Comparison of ENCODE assay signal across 9 mouse cellular contexts in the genomic region with DNA sequence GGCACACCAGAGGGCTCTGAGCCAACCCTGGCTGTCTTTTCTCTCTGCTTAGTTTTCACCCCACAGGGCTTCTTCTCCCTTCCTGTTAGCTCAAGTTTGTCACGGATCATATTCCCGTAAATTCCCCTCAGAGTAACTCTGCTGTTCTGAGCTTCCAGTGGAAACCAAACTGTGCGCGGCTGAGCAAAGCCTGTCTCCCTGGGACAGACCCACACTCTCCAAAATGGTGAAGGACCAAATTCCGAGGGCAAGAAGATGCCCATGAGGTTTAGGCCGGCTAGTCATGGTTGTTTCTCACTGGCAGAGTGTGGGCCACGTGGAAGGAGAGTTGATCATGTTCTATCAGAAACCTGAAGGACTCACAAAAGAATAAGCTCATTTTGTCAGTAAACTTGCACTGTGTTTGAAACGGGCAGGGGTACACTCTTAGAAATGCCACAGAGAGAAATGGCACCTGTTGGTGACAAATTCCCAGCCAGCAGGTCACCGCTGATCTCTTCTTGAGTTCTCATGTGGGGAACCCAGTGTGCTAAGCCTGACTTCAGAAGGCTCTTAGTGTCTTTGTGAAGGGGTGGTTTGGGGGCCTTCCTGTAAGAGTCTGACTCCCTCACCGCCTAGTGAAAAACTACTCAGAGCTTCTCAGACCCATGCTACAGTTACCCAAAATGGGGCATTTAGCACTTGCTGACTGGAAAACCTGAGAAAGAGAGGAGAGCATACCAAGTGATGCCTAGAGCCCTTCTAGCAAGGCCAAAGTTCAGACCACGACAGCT. TPM values are rescaled to one million over a fixed set of nuclear protein-coding genes. Genes with fewer than 3 reads are reported as not detected.
DNase-seq lines count a peak whose midpoint lies in the region; ATAC-seq and TF ChIP-seq lines count a peak whose summit lies in the region.
"Had no signal": no experiment of that assay in that cellular context is flagged by ENCODE, and none has a peak within 500 bp of the region (broad histone marks: within the 10 kb centered on the region; RNA-seq: fewer than 3 reads in every experiment).

No protein-coding gene starts in this region.

- no peak for ATAC-seq in hindbrain, embryonic 12.5 days (ENCODE audit: low FRiP score)
- ATAC-seq in hindbrain, embryonic 14.5 days (ENCODE audit: low FRiP score) = no peak
- peak; percentile 38; the same call in 1 of the 2 replicates for ATAC-seq in heart, embryonic 16.5 days (replicated peaks; ENCODE audit: extremely low read depth, insufficient read depth, low FRiP score)

- TF ChIP-seq EP300 in MEL (IDR thresholded peaks at IDR 0.05; ENCODE audit: low read depth in 1 of 2, low read length in 2 of 2) = no peak

- no peaks in the 10 kb centered on the region for H3K36me3 ChIP-seq in hindbrain, embryonic 12.5 days
- H3K36me3 ChIP-seq in hindbrain, embryonic 14.5 days (replicated peaks; ENCODE audit: control insufficient read depth, insufficient read depth) = no peaks in the 10 kb centered on the region
- peaks cover 0 to 49% of the 10 kb centered on the region in 2 experiments; a peak in 2 of 4 replicates for H3K36me3 ChIP-seq in MEL (ENCODE audit: control insufficient read depth in 1 of 2, insufficient read depth in 2 of 2, low read length in 2 of 2)
- no peaks in the 10 kb centered on the region; the same call in 1 of the 2 replicates for H3K36me3 ChIP-seq in heart, embryonic 16.5 days (ENCODE audit: control insufficient read depth, insufficient read depth)
- H3K36me3 ChIP-seq in megakaryocyte, embryonic 14.5 days (replicated peaks; ENCODE audit: low read length) = peaks cover 36% of the 10 kb centered on the region

- no peak overlapping the region for H3K4me2 ChIP-seq in hindbrain, embryonic 12.5 days (replicated peaks)
- no peak overlapping the region for H3K4me2 ChIP-seq in hindbrain, embryonic 14.5 days (replicated peaks)
- peak overlapping the region; percentile 60 for H3K4me2 ChIP-seq in heart, embryonic 16.5 days (ENCODE audit: low read depth, low read length)

- H3K4me3 ChIP-seq in hindbrain, embryonic 12.5 days = no peak overlapping the region
- H3K4me3 ChIP-seq in hindbrain, embryonic 14.5 days (replicated peaks; ENCODE audit: low read length) = no peak overlapping the region
- peak overlapping the region; percentile 61 to 64 for H3K4me3 ChIP-seq in MEL (ENCODE audit: control insufficient read depth in 1 of 2, insufficient read depth in 1 of 2, low read depth in 2 of 2, low read length in 2 of 2)
- H3K4me3 ChIP-seq in heart, embryonic 16.5 days (ENCODE audit: low read length) = peak overlapping the region; percentile 39
- peak overlapping the region; percentile 94 for H3K4me3 ChIP-seq in megakaryocyte, embryonic 14.5 days (replicated peaks)

- no peaks in the 10 kb centered on the region for H3K9me3 ChIP-seq in hindbrain, embryonic 12.5 days (replicated peaks)
- no peaks in the 10 kb centered on the region for H3K9me3 ChIP-seq in hindbrain, embryonic 14.5 days (ENCODE audit: control insufficient read depth, low read length)
- no peaks in the 10 kb centered on the region for H3K9me3 ChIP-seq in MEL (replicated peaks; ENCODE audit: insufficient read depth, low read length)
- no peaks in the 10 kb centered on the region for H3K9me3 ChIP-seq in heart, embryonic 16.5 days (replicated peaks; ENCODE audit: control insufficient read depth, low read length)
- no peaks in the 10 kb centered on the region for H3K9me3 ChIP-seq in megakaryocyte, embryonic 14.5 days

- TF ChIP-seq POLR2A in MEL (IDR thresholded peaks at IDR 0.05; ENCODE audit: control insufficient read depth in 1 of 2, insufficient read depth in 1 of 2, low read depth in 1 of 2, low read length in 2 of 2, poor library complexity in 1 of 2) = 0 out of 4 replicates have a peak, but pooled peaks have one; percentile 21 to 34

- 0 out of 2 replicates have a peak, but pooled peaks cover 2% of the 10 kb centered on the region for H3K4me1 ChIP-seq in hindbrain, embryonic 12.5 days
- H3K4me1 ChIP-seq in hindbrain, embryonic 14.5 days (replicated peaks; ENCODE audit: control insufficient read depth, insufficient read depth, low read length) = no peaks in the 10 kb centered on the region
- H3K4me1 ChIP-seq in MEL (ENCODE audit: control insufficient read depth in 1 of 2, insufficient read depth in 2 of 2, low read length in 2 of 2) = peaks cover 13 to 40% of the 10 kb centered on the region in 2 experiments
- peaks cover 22% of the 10 kb centered on the region for H3K4me1 ChIP-seq in heart, embryonic 16.5 days (ENCODE audit: control insufficient read depth, insufficient read depth, low read length)
- peaks cover 79% of the 10 kb centered on the region for H3K4me1 ChIP-seq in megakaryocyte, embryonic 14.5 days

- no peaks in the 10 kb centered on the region for H3K27me3 ChIP-seq in hindbrain, embryonic 12.5 days
- no peaks in the 10 kb centered on the region for H3K27me3 ChIP-seq in hindbrain, embryonic 14.5 days (ENCODE audit: control insufficient read depth, insufficient read depth, low read length)
- H3K27me3 ChIP-seq in MEL (ENCODE audit: control insufficient read depth in 1 of 2, insufficient read depth in 2 of 2, low read length in 2 of 2) = no peaks in the 10 kb centered on the region
- H3K27me3 ChIP-seq in heart, embryonic 16.5 days (ENCODE audit: control insufficient read depth, insufficient read depth, low read length) = no peaks in the 10 kb centered on the region
- H3K27me3 ChIP-seq in megakaryocyte, embryonic 14.5 days (replicated peaks) = no peaks in the 10 kb centered on the region

- peaks cover 30% of the 10 kb centered on the region for H3K79me2 ChIP-seq in MEL (ENCODE audit: control insufficient read depth, insufficient read depth, low read length, poor library complexity)

- H3K9ac ChIP-seq in hindbrain, embryonic 12.5 days = no peak overlapping the region
- H3K9ac ChIP-seq in hindbrain, embryonic 14.5 days = no peak overlapping the region
- peak overlapping the region; percentile 86 for H3K9ac ChIP-seq in MEL (ENCODE audit: control insufficient read depth, low read depth, low read length, poor library complexity, severe bottlenecking)
- peak overlapping the region; percentile 70 for H3K9ac ChIP-seq in heart, embryonic 16.5 days (ENCODE audit: low read length)

- DNase-seq in hindbrain, embryonic 14.5 days (ENCODE audit: low spot score) = no peak
- DNase-seq in MEL (ENCODE audit: low read depth, low spot score) = peak; percentile 67
- no peak for DNase-seq in cerebellum, adult 18-20 months
- DNase-seq in gastrocnemius, adult 8-10 months (ENCODE audit: low spot score in 2 of 2) = no peak
- no peak for DNase-seq in layer of hippocampus, adult 11-12 months (ENCODE audit: low spot score)

- WGBS in hindbrain, embryonic 12.5 days = 81% methylated on average over 11 of the region's 11 CpGs
- WGBS in hindbrain, embryonic 14.5 days = 76% methylated on average over 11 of the region's 11 CpGs
- 66% methylated on average over 11 of the region's 11 CpGs for WGBS in heart, embryonic 16.5 days

- no peak; a peak in 1 of 6 replicates for TF ChIP-seq CTCF in MEL (IDR thresholded peaks at IDR 0.05 in 2 of 3, conservative IDR thresholded peaks at IDR 0.05 in 1 of 3; ENCODE audit: control insufficient read depth in 1 of 3, insufficient read depth in 1 of 3, low read depth in 2 of 3, low read length in 3 of 3, poor library complexity in 1 of 3, severe bottlenecking in 1 of 3)

- 0 out of 2 replicates have a peak overlapping the region, but pooled peaks have one; percentile 48 for H3K27ac ChIP-seq in hindbrain, embryonic 12.5 days
- H3K27ac ChIP-seq in hindbrain, embryonic 14.5 days = no peak overlapping the region
- peak overlapping the region; percentile 99 for H3K27ac ChIP-seq in MEL (ENCODE audit: control insufficient read depth, low read depth, low read length)
- H3K27ac ChIP-seq in heart, embryonic 16.5 days (ENCODE audit: low read length) = peak overlapping the region; percentile 92

- no peak for TF ChIP-seq RAD21 in MEL (IDR thresholded peaks at IDR 0.05; ENCODE audit: low read depth, low read length)

TF ChIP-seq in MEL, 35 proteins besides CTCF, POLR2A, EP300 and RAD21 (continues in another document):
- TF ChIP-seq CHD2 (IDR thresholded peaks at IDR 0.05; ENCODE audit: low read length) (no peak), ZKSCAN1 (IDR thresholded peaks at IDR 0.05; ENCODE audit: low read depth, low read length) (no peak), USF1 (IDR thresholded peaks at IDR 0.05; ENCODE audit: low read depth, low read length) (no peak), TBP (IDR thresholded peaks at IDR 0.05; ENCODE audit: low read depth, low read length) (0 out of 2 replicates have a peak, but pooled peaks have one; percentile 13), BHLHE40 (IDR thresholded peaks at IDR 0.05; ENCODE audit: borderline replicate concordance, low read depth, low read length) (no peak)

RNA-seq across cellular contexts. Expression of gene Arhgdib, which starts 1.3 kb away (rescaled TPM):
- 27.7 and 29.0 TPM in 2 replicates for polyA plus RNA-seq in hindbrain, embryonic 12.5 days (2016; fragmentation: Nextera tagmentation; extraction: Ambion mirVana)
- 14.7 and 17.9 TPM in 2 replicates for polyA plus RNA-seq in hindbrain, embryonic 14.5 days (2014; fragmentation: Nextera tagmentation; extraction: Ambion mirVana)
- 102 and 144 TPM in 2 replicates for total RNA-seq in MEL (2012; rRNA removed)
- polyA plus RNA-seq in MEL (2012; ENCODE audit: insufficient read depth in 1 of 2, insufficient read length in 2 of 2, low read depth in 1 of 2, low replicate concordance in 2 of 2, missing spikeins in 1 of 2) = 100 to 1,000 TPM; 346 to 408 TPM
- polyA plus RNA-seq in heart, embryonic 16.5 days (2015; fragmentation: Nextera tagmentation; extraction: Ambion mirVana) = 103 and 152 TPM in 2 replicates
- 310 and 435 TPM in 2 replicates for polyA plus RNA-seq in megakaryocyte, embryonic 14.5 days (2012; ENCODE audit: insufficient read depth, low replicate concordance)
- 1 to 10 TPM; 3.9 to 9.6 (median 5.3) TPM for total RNA-seq in gastrocnemius, adult 8-10 months (2022)

RNA-seq across cellular contexts. Expression of gene Pde6h, which starts 16.7 kb away (rescaled TPM):
- not detected in 2 replicates for polyA plus RNA-seq in hindbrain, embryonic 12.5 days (2016; fragmentation: Nextera tagmentation; extraction: Ambion mirVana)
- polyA plus RNA-seq in hindbrain, embryonic 14.5 days (2014; fragmentation: Nextera tagmentation; extraction: Ambion mirVana) = 0.03 and 0.48 TPM in 2 replicates
- not detected in 2 replicates for total RNA-seq in MEL (2012; rRNA removed)
- under 1 TPM in 1 of 2 experiments, not detected in 1; 0.08 TPM for polyA plus RNA-seq in MEL (2012; ENCODE audit: insufficient read depth in 1 of 2, insufficient read length in 2 of 2, low read depth in 1 of 2, low replicate concordance in 2 of 2, missing spikeins in 1 of 2)
- 0.38 and 0.62 TPM in 2 replicates for polyA plus RNA-seq in heart, embryonic 16.5 days (2015; fragmentation: Nextera tagmentation; extraction: Ambion mirVana)
- polyA plus RNA-seq in megakaryocyte, embryonic 14.5 days (2012; ENCODE audit: insufficient read depth, low replicate concordance) = 0.06 TPM in 1 of 2 replicates, not detected in the other
- not detected for total RNA-seq in gastrocnemius, adult 8-10 months (2022)
- polyA plus RNA-seq: neural tube, embryonic 14.5 days had no signal

RNA-seq across cellular contexts. Expression of gene Erp27, which starts 18.4 kb away (rescaled TPM):
- polyA plus RNA-seq in hindbrain, embryonic 12.5 days (2016; fragmentation: Nextera tagmentation; extraction: Ambion mirVana) = not detected in 2 replicates
- not detected in 2 replicates for polyA plus RNA-seq in hindbrain, embryonic 14.5 days (2014; fragmentation: Nextera tagmentation; extraction: Ambion mirVana)
- not detected in 2 replicates for total RNA-seq in MEL (2012; rRNA removed)
- under 1 TPM in 1 of 2 experiments, not detected in 1; 0.39 TPM for polyA plus RNA-seq in MEL (2012; ENCODE audit: insufficient read depth in 1 of 2, insufficient read length in 2 of 2, low read depth in 1 of 2, low replicate concordance in 2 of 2, missing spikeins in 1 of 2)
- 0.70 and 0.96 TPM in 2 replicates for polyA plus RNA-seq in heart, embryonic 16.5 days (2015; fragmentation: Nextera tagmentation; extraction: Ambion mirVana)
- polyA plus RNA-seq in megakaryocyte, embryonic 14.5 days (2012; ENCODE audit: insufficient read depth, low replicate concordance) = not detected in 2 replicates
- total RNA-seq in gastrocnemius, adult 8-10 months (2022) = not detected
- polyA plus RNA-seq: neural tube, embryonic 14.5 days had no signal

Comparison
In these comparisons a context has a peak if more than half of its experiments do, and no peak if none do; other contexts are left out.
1. H3K4me3 ChIP-seq: peak in MEL (2 of 2), heart, embryonic 16.5 days (single experiment) and megakaryocyte, embryonic 14.5 days (single experiment); none in hindbrain, embryonic 12.5 days (single experiment) and hindbrain, embryonic 14.5 days (single experiment).
2. H3K9ac ChIP-seq: peak in MEL (single experiment) and heart, embryonic 16.5 days (single experiment); none in hindbrain, embryonic 12.5 days (single experiment) and hindbrain, embryonic 14.5 days (single experiment).